Mouse (Mus musculus): ENCODE data around the gene Sbf2. TPM values are rescaled to one million over a fixed set of nuclear protein-coding genes. Genes with fewer than 3 reads are reported as not detected.
"Not testable (repeated sequence)": the region's sequence is repeated elsewhere in the genome, so short reads cannot be mapped to it uniquely, and the experiment has no call there.

The Sbf2 gene
- polyA plus RNA-seq, 1 experiment from 2014 or later = 41.3 TPM

DNA sequence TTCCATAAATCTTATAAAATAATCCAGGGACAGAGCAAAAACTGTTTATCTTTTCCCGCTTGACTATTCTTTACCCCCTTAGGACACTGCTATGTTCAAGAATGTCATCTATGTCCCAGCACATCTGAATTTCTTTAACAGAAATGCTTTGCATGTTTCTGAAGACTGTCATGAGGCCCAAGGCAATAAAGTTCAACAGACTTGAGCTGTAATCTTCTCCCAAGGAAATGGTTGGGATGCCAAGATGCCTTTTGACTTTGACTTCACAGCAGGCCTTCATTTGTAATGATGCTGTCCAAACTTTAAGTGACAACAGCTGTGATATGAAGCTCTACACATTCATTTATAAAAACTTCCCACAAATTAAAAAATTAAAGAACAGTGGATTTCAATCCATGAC is 212.6 kb downstream of the Sbf2 start:
- in situ Hi-C loops (cut with MboI; ENCODE audit: low pct_unique_long_range_greater_than_20kb) = no loop called here
- POLR2A ChIA-PET = interaction anchor here (0.6 kb wide), 1 partner anchor 70 kb away, joined by 5 read pairs; no protein-coding TSS in a partner anchor
- H3K27me3 ChIP-seq = no peaks in the 10 kb centered on the region
- CTCF ChIA-PET = interaction anchor here (1.0 to 2.2 kb wide), 5 partner anchors 8 to 223 kb away, joined by 3 to 5 read pairs (median 3); no protein-coding TSS in a partner anchor
- DNase-seq (ENCODE audit: low read depth, low spot score) (no peak), ATAC-seq (no peak)
- no peak for TF ChIP-seq CTCF (IDR thresholded peaks at IDR 0.05)

DNA sequence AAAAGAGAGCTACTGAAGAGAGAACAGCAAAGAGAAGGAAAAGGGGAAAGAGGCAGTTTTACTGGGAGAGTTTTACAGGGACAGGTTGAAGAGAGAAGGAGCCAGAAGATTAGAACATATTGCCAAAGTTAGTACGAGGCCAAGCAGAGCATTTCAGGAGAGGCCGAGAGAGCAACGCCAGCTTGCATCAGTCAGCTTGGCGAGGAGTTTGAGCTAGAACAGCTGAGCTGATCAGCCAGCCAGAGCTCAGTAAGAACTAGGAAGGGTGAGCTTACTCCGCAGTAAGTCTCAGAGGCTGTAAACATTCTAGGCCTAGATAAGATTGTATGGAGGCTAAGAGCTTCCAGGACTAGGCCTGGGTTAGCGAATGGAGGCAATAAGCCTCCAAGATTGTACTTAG is 222.1 kb downstream of the Sbf2 start:
- DNase-seq (ENCODE audit: low read depth, low spot score) (no peak), ATAC-seq (no peak)
- ChIA-PET CTCF (no interaction called here), POLR2A (no interaction called here)
- no peaks in the 10 kb centered on the region for H3K27me3 ChIP-seq
- in situ Hi-C loops (cut with MboI; ENCODE audit: low pct_unique_long_range_greater_than_20kb) = no loop called here
- TF ChIP-seq CTCF (IDR thresholded peaks at IDR 0.05) = no peak

DNA sequence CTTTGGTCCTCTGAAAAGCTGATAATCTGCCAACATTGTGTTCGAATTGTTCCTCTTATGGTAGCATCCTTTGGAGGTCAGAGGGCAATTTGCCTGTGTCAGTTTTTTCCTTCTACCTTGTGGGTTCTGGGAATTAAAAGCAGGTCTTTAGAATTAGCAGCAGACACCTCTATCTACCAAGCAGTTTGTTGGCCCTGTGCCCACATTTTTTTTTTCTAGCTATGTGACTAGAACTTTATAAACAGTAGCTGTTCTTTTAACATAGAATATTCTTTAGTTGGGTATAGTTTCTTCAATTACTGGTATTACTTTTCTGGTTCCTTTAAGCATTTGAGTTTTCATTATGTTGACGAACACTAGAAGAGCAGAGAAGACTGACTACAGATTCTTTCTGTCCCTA is 223.1 kb downstream of the Sbf2 start:
- POLR2A ChIA-PET = no interaction called here

DNA sequence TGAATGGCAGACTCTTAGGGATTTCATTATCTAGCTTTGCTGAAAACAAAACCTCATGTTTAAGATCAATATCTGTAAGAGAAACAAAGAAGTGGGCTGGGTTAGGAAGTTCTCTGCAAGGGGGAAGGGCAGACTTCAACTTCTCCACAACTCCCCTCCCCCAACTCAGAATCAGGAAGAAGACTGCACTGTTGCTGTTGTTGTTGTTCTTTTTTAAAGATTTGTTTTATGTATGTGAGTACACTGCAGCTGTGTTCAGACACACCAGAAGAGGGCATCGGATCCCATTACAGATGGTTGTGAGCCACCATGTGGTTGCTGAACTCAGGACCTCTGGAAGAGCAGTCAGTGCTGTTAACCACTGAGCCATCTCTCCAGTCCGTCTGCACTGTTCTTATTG is 225.8 kb downstream of the Sbf2 start:
- CTCF ChIA-PET = interaction anchor here (1.2 kb wide), 1 partner anchor 9 kb away, joined by 3 read pairs; no protein-coding TSS in a partner anchor
- POLR2A ChIA-PET; in situ Hi-C loops (cut with MboI; ENCODE audit: low pct_unique_long_range_greater_than_20kb); ATAC-seq; DNase-seq (ENCODE audit: low read depth, low spot score); H3K27me3 ChIP-seq: not testable (repeated sequence)
- TF ChIP-seq CTCF (IDR thresholded peaks at IDR 0.05) = peak; percentile 14

More for the DNA sequence above, 223.1 kb downstream of the Sbf2 start:
- no peaks in the 10 kb centered on the region for H3K27me3 ChIP-seq
- DNase-seq (ENCODE audit: low read depth, low spot score) = no peak
- CTCF ChIA-PET = no interaction called here
- no peak for TF ChIP-seq CTCF (IDR thresholded peaks at IDR 0.05)
- in situ Hi-C loops (cut with MboI; ENCODE audit: low pct_unique_long_range_greater_than_20kb) = no loop called here
- no peak for ATAC-seq

DNA sequence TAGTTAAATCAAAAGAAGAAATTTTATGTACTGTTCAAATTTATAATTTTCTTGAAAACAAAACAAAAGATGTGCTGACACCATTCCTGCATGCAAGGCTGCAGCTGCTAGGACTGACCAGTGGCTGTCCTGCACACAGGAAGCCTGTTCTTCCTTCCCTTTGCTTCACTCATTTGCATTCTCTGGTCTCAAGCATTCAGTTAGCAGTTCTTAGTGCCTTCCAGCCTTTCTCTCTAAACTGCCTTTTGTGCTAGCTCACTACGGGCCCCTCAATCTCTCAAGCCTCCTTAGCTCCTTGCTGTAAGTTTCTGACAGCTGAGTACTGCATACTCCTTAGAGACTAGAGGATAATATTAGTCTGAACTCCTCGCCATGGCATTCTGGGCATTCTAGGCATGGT is 227.2 kb downstream of the Sbf2 start:
- ATAC-seq = no peak
- no peak for TF ChIP-seq CTCF (IDR thresholded peaks at IDR 0.05)
- DNase-seq (ENCODE audit: low read depth, low spot score) = no peak
- POLR2A ChIA-PET = no interaction called here
- H3K27me3 ChIP-seq = no peaks in the 10 kb centered on the region
- CTCF ChIA-PET = interaction anchor here (1.2 kb wide), 2 partner anchors 12 to 15 kb away, joined by 3 read pairs; no protein-coding TSS in a partner anchor
- in situ Hi-C loops (cut with MboI; ENCODE audit: low pct_unique_long_range_greater_than_20kb) = no loop called here

DNA sequence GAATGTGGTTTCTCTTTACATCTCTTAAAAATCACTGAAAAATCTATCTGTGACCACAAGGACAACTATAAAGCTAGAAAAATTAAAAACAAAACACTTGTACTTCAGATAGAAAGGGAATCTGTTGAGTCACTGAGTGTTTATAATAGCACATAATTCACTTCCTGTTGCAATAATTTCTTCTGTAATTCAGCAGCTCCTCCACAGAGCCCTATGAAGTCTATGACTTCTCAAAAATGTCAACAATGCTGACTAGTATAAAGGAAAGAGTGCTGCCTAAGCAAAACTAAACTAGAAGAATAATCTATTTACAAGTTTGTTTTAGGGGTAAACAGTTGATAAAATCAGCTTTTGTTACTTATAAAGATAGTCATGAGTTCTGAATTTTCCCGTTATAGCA is 229.2 kb downstream of the Sbf2 start:
- in situ Hi-C loops (cut with MboI; ENCODE audit: low pct_unique_long_range_greater_than_20kb) = no loop called here

DNA sequence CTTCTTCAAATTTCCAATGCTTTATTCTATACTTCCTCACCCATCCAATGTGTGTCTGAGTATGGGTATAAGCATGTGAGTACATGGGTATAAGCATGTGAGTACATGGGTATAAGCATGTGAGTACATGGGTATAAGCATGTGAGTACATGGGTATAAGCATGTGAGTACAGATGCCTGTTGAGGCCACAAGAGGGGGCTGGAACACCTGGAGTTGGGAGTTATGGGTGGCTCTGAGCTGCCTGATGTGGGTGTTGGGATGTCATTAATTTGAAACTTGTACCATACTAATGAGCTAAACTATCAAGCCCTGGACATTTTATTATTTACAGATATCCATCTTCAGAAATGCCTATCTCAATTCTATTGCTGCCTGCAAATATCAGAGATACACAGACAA is 230.4 kb downstream of the Sbf2 start:
- POLR2A ChIA-PET = no interaction called here

More for the DNA sequence above, 229.2 kb downstream of the Sbf2 start:
- ATAC-seq (no peak), DNase-seq (ENCODE audit: low read depth, low spot score) (no peak)
- ChIA-PET POLR2A (no interaction called here), CTCF (no interaction called here)
- TF ChIP-seq CTCF (IDR thresholded peaks at IDR 0.05) = no peak
- no peaks in the 10 kb centered on the region for H3K27me3 ChIP-seq

DNA sequence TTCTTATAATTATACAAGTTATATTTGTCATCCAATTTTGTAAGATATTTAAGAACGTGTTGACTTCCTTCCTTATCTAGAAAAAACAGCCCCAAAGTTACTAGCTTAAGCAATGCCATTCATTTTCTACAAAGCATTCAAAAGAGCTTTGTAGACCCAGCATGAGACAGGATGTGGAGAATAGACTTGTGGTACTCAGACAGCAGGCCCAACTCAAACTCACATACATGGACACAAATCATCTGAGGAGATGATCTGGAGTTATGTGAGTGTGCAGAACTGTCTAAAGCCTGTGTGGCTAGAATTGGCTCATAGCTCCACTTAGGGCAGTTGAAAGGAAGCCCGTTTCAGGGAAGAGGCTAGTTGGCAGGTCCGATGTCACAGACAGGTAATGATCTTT is 233.1 kb downstream of the Sbf2 start:
- CTCF ChIA-PET = interaction anchor here (1.5 kb wide), 1 partner anchor 51 kb away, joined by 4 read pairs; no protein-coding TSS in a partner anchor

More for the DNA sequence above, 230.4 kb downstream of the Sbf2 start:
- H3K27me3 ChIP-seq = no peaks in the 10 kb centered on the region
- ATAC-seq (no peak), DNase-seq (ENCODE audit: low read depth, low spot score) (no peak)
- CTCF ChIA-PET = interaction anchor here (0.8 kb wide), 1 partner anchor 18 kb away, joined by 3 read pairs; no protein-coding TSS in a partner anchor
- in situ Hi-C loops (cut with MboI; ENCODE audit: low pct_unique_long_range_greater_than_20kb) = no loop called here
- TF ChIP-seq CTCF (IDR thresholded peaks at IDR 0.05) = peak; percentile 33

DNA sequence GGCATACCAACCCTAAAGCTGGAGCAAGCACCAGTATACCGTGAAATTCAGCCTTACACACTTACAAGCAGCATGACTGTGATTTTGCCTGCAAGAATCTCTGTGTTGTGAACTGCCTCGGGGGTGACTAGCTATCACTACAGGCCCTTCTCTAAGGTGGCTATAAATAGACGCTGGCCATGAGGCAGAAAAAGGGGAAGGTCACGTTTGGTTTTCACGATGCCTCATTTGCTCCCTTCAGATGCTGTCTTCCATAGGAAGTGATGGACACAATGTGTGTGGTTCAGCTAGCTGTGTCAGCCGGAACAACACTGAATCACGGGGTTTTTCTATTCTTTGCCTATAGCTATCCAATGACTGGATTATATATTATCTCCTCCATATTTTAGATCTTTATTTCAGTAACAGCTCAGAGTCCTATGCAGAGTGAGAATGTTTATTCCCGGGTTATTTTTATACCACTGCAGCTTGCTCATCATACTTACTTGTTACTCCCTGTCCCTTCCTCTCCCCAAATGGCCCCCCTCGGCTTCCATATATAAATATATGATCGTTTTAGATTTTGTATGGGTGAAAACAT is 235.3 kb downstream of the Sbf2 start:
- POLR2A ChIA-PET = no interaction called here
- DNase-seq (ENCODE audit: low read depth, low spot score) = no peak
- in situ Hi-C loops (cut with MboI; ENCODE audit: low pct_unique_long_range_greater_than_20kb) = no loop called here

More for the DNA sequence above, 233.1 kb downstream of the Sbf2 start:
- no peaks in the 10 kb centered on the region for H3K27me3 ChIP-seq
- DNase-seq (ENCODE audit: low read depth, low spot score) = no peak
- POLR2A ChIA-PET = interaction anchor here (0.8 kb wide), 1 partner anchor 10 kb away, joined by 3 read pairs; no protein-coding TSS in a partner anchor
- no peak for TF ChIP-seq CTCF (IDR thresholded peaks at IDR 0.05)
- in situ Hi-C loops (cut with MboI; ENCODE audit: low pct_unique_long_range_greater_than_20kb) = no loop called here
- no peak for ATAC-seq

DNA sequence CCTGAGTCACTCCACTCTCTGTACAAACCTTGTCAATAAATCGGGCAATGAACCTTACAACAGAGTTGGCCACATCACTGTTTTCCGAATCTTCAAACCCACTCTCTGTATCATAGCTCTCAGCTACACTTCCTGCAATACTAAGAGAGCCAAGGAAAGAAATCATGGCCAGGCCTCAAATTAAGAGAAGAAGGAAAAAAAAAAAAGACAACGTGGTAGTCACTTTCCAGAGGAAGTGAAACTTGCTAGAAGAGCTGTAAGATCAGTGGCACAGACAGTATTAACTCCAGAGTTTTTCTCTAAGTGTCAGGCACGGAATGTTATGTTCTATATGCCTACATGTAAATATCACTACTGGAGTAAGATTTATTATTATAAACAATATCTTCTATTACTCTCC is 242.2 kb downstream of the Sbf2 start:
- ATAC-seq = no peak
- DNase-seq (ENCODE audit: low read depth, low spot score) = no peak
- no peak for TF ChIP-seq CTCF (IDR thresholded peaks at IDR 0.05)
- in situ Hi-C loops (cut with MboI; ENCODE audit: low pct_unique_long_range_greater_than_20kb) = no loop called here
- ChIA-PET CTCF (interaction anchor here (0.6 kb wide), 1 partner anchor 11 kb away, joined by 3 read pairs; no protein-coding TSS in a partner anchor), POLR2A (interaction anchor here (0.7 to 1.2 kb wide), 2 partner anchors 9 to 89 kb away, joined by 3 read pairs; no protein-coding TSS in a partner anchor)
- no peaks in the 10 kb centered on the region for H3K27me3 ChIP-seq

More for the DNA sequence above, 235.3 kb downstream of the Sbf2 start:
- CTCF ChIA-PET = interaction anchor here (1.1 kb wide), 1 partner anchor 13 kb away, joined by 3 read pairs; no protein-coding TSS in a partner anchor
- no peak for TF ChIP-seq CTCF (IDR thresholded peaks at IDR 0.05)
- no peaks in the 10 kb centered on the region for H3K27me3 ChIP-seq
- no peak for ATAC-seq

DNA sequence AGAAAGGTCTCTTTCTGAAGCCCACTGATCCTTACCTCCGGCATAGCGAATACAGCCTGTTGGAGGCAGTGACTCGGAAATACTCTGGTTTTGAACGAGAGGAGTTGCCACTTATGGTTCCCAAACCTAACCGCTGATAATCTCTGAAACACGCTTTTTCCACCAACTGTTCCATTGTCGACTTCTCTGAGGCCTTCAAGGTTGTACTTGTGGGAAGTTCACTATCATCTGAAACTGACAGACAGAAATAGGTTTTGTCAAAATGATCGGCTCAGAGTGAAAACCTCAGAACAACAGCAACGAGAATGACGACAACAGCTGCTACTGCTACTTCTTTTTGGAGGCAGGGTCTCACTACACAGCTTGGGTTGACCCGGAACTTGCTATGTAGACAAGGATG is 252.7 kb downstream of the Sbf2 start:
- no peak for TF ChIP-seq CTCF (IDR thresholded peaks at IDR 0.05)
- no peak for ATAC-seq
- CTCF ChIA-PET = interaction anchor here (0.9 to 2.0 kb wide), 2 partner anchors 11 to 74 kb away, joined by 3 to 6 read pairs; no protein-coding TSS in a partner anchor
- in situ Hi-C loops (cut with MboI; ENCODE audit: low pct_unique_long_range_greater_than_20kb) = no loop called here
- no peak for DNase-seq (ENCODE audit: low read depth, low spot score)
- POLR2A ChIA-PET = no interaction called here
- no peaks in the 10 kb centered on the region for H3K27me3 ChIP-seq
